Mouse (Mus musculus) gastrocnemius, adult 2 months (tissue): Measurements from ENCODE around the gene Qrich2. TPM values are rescaled to one million over a fixed set of nuclear protein-coding genes. Genes with fewer than 3 reads are reported as not detected.
"Not testable (repeated sequence)": the region's sequence is repeated elsewhere in the genome, so short reads cannot be mapped to it uniquely, and the experiment has no call there.

Experiments used
- DNase-seq: peaks from one replicate; pipeline ENCODE4 v3.0.0; 2022
- H3K27ac ChIP-seq: fragments of 200-600 bp; 2 replicates; pipeline ENCODE4 v1.8.1; 2022; ENCODE audit warnings: mild to moderate bottlenecking
- H3K4me3 ChIP-seq: fragments of 200-600 bp; 2 replicates; pipeline ENCODE4 v1.8.1; 2022; ENCODE audit warnings: mild to moderate bottlenecking, moderate library complexity
- CTCF ChIP-seq: fragments of 200-600 bp; IDR thresholded peaks from 2 replicates; pipeline ENCODE4 v1.8.1; 2022; ENCODE audit warnings: antibody characterized with exemption, mild to moderate bottlenecking, moderate library complexity
- intact Hi-C: fragments of 180-260 bp; cut with DNase I; formaldehyde crosslinking; loops from one replicate; pipeline ENCODE4 v1.15.1; 2025
- total RNA-seq, 2 experiments: library from RNA; stranded (reverse); gene quantifications; 2 replicates each; pipeline ENCODE4 v1.2.3; 2021

The Qrich2 gene
- total RNA-seq, 2 experiments from 2014 or later, result 0.06 TPM; not detected in 1

DNA sequence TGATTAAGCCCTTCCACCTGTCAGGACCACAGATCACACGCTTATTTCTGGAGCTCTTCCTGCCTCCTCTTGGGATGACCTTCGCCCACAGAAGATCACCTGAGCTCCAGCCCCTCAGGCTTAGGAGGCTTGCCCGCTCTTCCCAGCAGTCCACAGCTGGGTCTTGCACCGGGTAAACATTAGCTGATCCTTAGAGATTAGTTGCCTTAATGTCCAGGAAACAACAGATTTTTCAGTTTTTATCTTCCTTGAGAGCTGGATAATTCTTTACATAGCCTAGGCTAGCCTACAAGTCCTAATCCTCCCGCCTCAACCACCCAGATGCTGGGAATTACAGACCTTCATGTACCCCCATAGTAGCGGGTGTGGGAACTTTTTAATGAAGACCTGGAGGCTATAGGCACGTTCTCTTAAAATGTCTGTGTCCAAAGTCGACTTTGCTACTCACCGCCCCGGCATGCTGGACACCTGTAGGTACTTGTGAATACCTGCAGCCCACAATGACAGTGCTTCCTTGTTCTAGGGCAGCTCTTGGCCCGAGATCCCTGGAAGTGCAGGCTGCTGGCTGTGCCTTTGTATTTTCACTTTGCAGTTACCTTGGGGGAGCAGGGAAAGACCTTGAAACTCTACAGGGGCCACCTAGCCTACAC, 34.5 kb downstream of the Qrich2 start:
- no peak for TF ChIP-seq CTCF
- no peak overlapping the region for H3K27ac ChIP-seq
- intact Hi-C loops, result loop anchor here (2.0 to 5.0 kb wide), 2 partner anchors 17 to 34 kb away; no protein-coding TSS in a partner anchor
- DNase-seq, result no peak
- no peak overlapping the region for H3K4me3 ChIP-seq

DNA sequence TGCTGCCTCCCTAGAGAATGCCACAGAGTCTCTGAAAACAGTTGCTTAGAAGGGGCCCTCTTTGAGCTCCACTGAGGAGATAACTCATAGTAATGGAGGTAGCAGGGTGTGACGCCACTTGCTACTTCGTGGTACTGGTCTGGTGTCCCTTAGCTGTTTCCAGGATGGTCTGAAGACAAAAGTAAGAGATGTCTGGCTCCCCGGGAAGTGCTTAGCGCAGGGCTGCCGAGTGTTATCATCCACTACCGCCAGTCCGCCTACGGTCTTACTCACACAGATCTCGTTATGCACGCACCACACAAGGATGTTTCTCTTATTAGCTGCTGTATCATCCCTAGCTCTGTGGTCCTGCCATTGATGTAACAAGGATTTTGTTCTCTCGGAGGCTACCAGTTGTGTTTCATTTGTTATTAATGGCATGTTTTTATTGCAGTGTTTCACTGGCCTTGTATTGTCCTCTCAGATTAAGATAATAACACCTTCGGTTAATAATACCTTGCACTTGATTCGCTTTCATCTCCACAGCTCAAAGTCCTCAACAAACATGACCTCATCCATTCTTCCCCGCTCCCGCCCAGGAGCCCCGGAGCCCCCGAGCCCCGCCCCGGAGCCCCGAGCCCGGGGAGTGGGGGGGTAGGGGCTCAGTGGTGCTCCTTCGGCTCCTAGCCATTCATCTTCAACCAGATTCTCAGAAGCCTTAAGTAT, 35.2 kb downstream of the Qrich2 start:
- DNase-seq, result peak; percentile 11
- no peak for TF ChIP-seq CTCF
- Histone ChIP-seq H3K27ac (no peak overlapping the region), H3K4me3 (no peak overlapping the region)
- intact Hi-C loops, result loop anchor here (2.0 to 5.0 kb wide), 2 partner anchors 16 to 34 kb away; no protein-coding TSS in a partner anchor

DNA sequence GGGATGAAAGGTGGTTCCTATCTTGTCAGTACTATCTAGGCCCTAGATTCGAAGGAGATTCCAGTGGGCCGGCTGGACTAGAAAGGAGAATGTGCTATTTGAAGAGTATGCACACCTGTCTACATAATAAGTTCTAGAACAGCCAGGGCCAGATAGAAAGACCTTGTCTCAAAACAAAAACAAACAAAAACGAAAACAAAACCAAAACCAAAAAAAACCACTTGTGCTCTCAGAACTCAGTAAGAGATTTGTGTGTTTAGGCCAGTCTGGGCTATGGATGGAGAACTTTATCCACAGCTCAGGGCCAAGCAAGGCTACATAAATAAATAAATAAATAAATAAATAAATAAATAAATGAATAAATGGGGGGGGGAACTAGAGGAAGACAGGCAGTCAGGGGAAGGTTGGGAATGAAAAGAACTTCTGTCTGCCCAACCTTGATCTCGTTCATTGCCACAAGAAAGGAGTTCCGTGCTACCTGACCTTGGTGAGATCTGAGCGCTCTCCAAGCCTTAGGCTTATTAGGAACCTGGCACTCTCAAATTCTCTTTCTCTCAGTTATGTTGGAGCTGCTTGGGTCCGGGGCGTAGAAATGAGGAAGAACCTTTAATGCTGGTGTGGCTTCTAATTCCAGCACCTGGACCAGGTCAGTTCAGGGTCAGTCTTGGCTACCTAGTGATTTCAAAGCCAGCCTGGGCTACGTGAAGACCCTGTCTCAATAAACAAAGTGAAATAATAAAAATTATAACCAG, 36.0 kb downstream of the Qrich2 start:
- no peak overlapping the region for H3K27ac ChIP-seq
- intact Hi-C loops, result loop anchor here (2.0 to 5.0 kb wide), 2 partner anchors 15 to 33 kb away; no protein-coding TSS in a partner anchor
- no peak for TF ChIP-seq CTCF
- H3K4me3 ChIP-seq, result no peak overlapping the region
- DNase-seq, result peak; percentile 8

DNA sequence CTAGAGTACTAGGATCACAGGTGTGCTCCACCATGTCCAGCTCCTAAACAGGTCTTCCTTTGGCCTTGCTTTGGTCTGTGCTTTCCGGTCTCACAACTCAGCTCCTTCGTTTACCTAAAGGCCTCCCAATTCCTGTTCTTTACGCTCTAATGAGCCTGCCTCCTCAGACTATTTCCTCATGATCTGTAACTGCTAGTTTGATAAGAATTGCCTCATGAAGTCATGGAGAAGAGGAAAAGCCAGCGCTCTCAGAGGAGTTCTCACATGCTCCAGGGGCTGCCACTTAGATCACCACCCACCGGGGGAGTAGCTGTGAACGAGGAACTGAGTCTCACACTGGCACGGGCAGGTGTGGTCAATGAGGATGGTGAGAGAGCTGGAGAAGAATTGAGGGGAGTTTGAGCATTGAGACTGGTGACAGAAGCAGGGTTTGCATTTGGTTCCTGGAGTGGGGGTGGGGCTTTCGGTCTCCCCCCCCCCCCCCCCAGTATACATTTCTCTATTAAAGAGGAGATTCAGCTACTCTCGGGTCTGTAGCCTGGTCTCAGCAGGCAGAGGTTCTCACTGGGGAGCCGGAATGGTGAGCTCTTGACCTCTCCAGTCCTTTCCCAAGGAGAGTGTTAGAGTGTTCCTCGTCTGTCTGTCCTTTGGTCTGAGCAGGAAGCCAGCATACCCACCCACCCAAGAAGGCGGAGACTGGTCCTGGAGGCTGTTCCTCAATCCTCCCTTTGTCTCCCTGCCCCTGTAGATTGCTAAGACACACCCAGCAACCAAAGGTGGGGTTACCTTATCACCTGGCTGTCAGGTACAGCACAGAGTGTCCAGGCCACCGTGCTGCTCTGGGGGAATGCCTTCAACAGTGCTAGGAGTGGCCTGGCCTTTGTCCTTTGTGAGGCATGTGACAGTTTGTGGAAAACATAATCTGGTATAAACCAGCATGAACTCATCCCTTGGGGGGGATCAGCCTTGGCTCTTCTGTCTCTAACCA, 36.9 kb downstream of the Qrich2 start:
- Histone ChIP-seq H3K4me3 (no peak overlapping the region), H3K27ac (no peak overlapping the region)
- intact Hi-C loops, result no loop called here
- no peak for TF ChIP-seq CTCF
- DNase-seq, result peak; percentile 9

DNA sequence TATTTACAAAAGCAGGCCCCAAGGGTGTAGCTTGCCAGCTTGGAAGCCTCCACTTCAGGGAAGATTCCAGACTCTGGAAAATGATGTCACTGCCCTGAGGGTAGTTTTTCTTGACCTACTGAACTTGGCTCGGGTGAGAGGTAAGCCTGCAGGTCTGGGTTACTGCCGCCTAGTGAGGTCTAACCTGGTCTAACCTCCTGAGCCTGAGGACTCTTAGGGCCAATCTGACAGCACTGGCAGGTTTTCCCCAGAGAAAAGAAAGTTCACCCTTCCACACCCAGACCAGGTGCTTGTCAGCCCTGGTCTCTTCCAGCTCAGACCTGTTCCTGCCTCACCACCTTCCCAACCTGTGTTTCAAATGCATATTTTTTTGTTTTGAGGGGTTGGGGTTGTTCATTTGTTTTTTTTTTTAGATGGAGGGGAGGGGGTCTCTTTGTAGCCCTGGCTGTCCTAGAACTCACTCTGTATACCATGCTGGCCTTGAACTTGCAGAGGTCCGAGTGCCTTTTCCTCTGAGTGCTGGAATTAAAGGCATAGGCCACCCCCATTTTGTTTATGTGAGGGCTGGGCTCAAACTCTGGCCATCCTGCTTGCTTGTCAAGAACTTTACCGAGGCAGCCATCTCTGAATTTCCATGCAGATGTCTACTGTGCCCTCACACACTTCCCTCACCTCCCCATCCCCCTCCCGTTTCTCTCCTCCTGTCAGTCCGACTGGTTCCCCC, 39.0 kb downstream of the Qrich2 start:
- TF ChIP-seq CTCF, result no peak
- intact Hi-C loops, result no loop called here
- DNase-seq, result no peak
- Histone ChIP-seq H3K27ac (no peak overlapping the region), H3K4me3 (no peak overlapping the region)

DNA sequence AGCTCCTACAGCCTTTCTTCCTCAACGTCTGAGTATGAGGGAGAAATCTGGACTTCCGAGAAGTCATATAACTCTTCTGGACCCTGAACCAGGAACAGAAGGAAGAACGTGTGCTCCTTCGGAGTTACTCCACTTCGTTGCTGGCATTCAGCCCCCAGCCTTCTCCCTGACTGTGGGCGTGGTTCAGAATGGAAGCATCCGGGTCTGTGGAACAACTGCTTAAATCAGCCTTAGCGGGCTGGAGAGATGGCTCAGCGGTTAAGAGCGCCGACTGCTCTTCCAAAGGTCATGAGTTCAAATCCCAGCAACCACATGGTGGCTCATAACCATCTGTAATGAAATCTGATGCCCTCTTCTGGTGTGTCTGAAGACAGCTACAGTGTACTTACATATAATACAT, 39.7 kb downstream of the Qrich2 start:
- H3K27ac ChIP-seq, H3K4me3 ChIP-seq, intact Hi-C loops, DNase-seq: not testable (repeated sequence)

DNA sequence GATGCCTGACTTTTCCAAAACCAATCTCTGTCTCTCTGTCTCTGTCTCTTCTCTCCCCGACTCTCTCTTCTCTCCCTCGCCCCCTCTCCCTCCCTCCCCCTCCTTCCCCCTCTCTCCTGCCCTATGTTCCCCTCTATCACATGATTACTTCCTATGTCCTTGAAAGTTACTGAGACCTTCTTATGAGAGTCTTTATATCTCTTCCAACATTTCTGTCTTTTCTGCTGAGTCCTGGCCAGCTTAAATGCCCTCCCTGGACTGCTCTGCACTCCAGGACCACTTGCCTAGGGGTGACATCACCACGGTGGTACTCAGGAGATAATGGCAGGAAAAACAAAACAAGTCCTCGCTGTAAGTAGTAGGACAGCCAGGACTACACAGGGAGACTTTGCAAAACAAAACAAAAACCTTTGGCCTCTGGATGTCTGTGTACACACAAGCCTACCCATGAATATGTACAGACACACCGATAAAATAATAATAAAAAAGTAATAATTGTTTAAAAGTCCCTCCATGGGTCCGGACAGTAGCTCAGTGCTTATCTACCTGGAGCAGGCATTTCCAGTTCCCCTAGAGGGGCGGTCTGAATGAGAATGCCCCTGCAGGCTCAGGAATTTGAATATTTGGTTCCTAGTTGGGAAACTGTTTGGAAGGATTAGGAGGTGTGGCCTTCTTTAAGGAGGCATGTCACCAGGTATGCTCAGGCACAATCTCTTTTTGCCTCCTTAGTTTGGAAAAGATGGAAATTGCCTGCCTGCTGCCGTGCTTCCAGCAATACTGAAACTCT, 41.2 kb downstream of the Qrich2 start:
- DNase-seq, result no peak
- Histone ChIP-seq H3K4me3 (no peak overlapping the region), H3K27ac (no peak overlapping the region)
- intact Hi-C loops, result no loop called here
- no peak for TF ChIP-seq CTCF

DNA sequence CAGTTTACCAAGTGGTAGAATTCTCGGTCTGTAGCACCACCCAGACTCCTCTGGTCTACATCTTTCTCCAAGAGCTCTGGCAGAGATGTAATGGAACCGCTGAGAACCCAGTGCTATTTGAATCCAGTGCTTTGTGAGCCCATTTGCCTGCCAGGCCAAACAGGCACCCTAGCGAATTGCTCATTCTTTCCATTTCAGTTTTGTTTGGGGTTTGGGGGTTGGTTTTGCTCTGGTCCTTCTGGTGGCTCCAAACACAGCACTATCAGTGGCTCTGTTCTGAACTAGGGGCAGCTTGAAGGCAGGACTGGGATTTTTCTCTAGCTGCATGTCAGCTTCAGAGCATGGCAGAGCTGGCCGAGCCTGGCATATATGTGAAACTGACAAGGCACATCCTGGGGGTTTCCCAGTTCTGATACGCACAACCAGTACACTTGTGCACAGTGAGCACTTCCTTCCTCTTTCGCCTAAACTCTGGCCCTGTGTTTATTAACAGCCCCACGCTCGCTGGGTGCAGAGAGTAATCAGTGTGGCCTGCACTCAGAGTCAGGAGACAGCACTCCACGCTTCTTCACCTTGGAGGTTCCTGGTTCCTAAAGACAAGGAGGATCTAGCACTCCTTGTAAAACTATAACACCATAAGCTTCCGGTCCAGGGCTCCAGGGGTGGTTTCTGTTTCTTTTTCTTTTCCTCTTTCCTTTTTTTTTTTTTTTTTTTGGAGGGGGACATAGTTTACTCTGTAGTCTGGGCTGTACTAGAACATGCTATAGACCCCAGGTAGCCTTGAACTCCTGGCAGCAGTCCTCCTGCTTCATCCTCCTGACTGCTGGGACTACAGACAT, 42.0 kb downstream of the Qrich2 start:
- peak; percentile 30 for DNase-seq
- Histone ChIP-seq H3K27ac (peak overlapping the region; percentile 54; the same call in 1 of the 2 replicates), H3K4me3 (no peak overlapping the region)
- TF ChIP-seq CTCF, result no peak
- intact Hi-C loops, result no loop called here

DNA sequence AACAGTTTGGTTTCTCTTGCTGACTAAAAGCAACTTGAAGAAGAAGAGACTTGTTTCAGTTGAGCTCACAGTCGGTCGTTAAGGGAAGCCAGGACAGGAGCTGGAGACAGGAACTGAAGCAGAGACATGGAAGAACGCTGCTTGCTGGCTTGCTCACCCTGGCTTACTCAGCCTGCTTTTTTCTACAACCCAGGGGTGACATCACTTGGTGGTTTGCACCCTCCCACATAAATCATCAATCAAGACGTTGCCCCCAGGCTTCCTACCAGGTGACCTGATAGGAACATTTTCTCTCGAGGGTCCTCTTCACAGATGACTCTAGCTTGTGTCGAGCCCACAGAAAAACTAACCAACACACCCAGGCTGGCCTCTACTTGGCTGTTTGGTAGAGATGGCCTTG, 42.8 kb downstream of the Qrich2 start:
- H3K27ac ChIP-seq, result no peak overlapping the region
- no peak overlapping the region for H3K4me3 ChIP-seq
- TF ChIP-seq CTCF, result no peak
- intact Hi-C loops, result no loop called here
- DNase-seq, result no peak

DNA sequence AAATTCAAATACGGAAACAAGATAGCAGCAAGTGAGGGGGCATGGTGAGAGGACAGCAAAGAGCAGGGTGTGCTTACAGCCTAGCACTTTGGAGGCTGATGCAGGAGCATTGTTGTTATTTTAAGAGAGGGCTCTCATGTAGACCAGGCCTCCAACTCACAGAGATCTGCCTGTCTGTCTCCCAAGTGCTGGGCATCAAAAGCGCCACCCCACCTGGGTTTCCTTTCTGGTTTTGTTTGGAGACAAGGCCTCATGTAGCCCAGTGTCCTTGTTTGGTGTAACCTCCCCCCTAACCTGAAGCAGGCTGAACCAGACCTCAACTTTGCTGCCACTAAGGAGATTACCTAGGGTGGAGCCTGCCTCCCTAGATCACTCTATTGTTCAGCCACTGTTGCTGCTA, 43.5 kb downstream of the Qrich2 start:
- intact Hi-C loops, result no loop called here
- no peak overlapping the region for H3K4me3 ChIP-seq
- H3K27ac ChIP-seq, result no peak overlapping the region
- TF ChIP-seq CTCF, result no peak
- no peak for DNase-seq
